Mouse (Mus musculus) MEL (cell line): ENCODE measurements around the gene Hs6st1.

ENCODE experiments used
- POLR2AphosphoS5 ChIP-seq: IDR thresholded peaks from 2 replicates; pipeline ENCODE4 v1.6.1; 2012; ENCODE audit warnings: low read depth, borderline replicate concordance, mild to moderate bottlenecking, inconsistent platforms, low read length, moderate library complexity, mixed read lengths
- ZC3H11A ChIP-seq: IDR thresholded peaks from 2 replicates; pipeline ENCODE4 v1.6.1; 2012; ENCODE audit warnings: low read depth, mild to moderate bottlenecking, inconsistent platforms, low read length, improper control_type of control experiment

DNA sequence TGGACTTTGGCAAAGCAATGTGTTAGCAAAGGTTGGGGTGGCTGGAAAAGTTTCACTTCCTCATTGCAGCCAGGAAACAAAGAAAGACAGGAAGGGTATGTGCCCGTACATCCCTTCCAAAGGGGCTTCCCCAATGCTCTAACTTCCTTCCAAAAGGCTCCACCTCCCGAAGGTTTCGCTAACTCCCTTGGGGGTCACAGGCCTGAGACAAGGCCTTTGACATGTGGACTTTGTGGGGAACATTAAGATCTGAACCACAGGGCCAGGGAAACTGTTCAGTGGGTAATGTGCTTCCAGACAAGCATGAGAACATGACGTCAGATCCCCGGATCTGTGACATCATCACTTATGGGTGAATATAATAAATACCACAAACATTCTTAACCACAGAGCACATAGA is 15.5 kb upstream of the Hs6st1 start:
- TF ChIP-seq ZC3H11A: no peak
- TF ChIP-seq POLR2AphosphoS5: no peak
